Mouse (Mus musculus) hindbrain, embryonic 15.5 days (tissue): ENCODE data around the gene Gm28374. TPM values are rescaled to one million over a fixed set of nuclear protein-coding genes. Genes with fewer than 3 reads are reported as not detected.

ENCODE experiments used
- ATAC-seq: fragments of 200-750 bp; cut with Nextera tagmentation; 2 replicates; pipeline ENCODE4 v1.8.0; 2017; ENCODE audit warnings: low read depth, moderate number of reproducible peaks, moderate TSS enrichment; ENCODE audit not compliant: low FRiP score
- H3K27ac ChIP-seq: fragments of 300-500 bp; sonication (generic); replicated peaks from 2 replicates; pipeline ENCODE4 v1.5.1; 2015; ENCODE audit warnings: mild to moderate bottlenecking, inconsistent platforms
- H3K27me3 ChIP-seq: fragments of 300-500 bp; sonication (generic); 2 replicates; pipeline ENCODE4 v1.6.1; 2015; ENCODE audit warnings: control low read depth, inconsistent platforms
- H3K36me3 ChIP-seq: fragments of 300-500 bp; sonication (generic); 2 replicates; pipeline ENCODE4 v1.6.1; 2015; ENCODE audit warnings: control low read depth, inconsistent platforms
- H3K4me1 ChIP-seq: fragments of 300-500 bp; sonication (generic); replicated peaks from 2 replicates; pipeline ENCODE4 v1.6.1; 2015; ENCODE audit warnings: control low read depth, inconsistent platforms
- H3K4me2 ChIP-seq: fragments of 300-500 bp; sonication (generic); 2 replicates; pipeline ENCODE4 v1.6.1; 2015; ENCODE audit warnings: moderate library complexity, mild to moderate bottlenecking, inconsistent platforms
- H3K4me3 ChIP-seq: fragments of 300-500 bp; sonication (generic); 2 replicates; pipeline ENCODE4 v1.5.1; 2015; ENCODE audit warnings: mild to moderate bottlenecking, inconsistent platforms
- H3K9ac ChIP-seq: fragments of 300-500 bp; sonication (generic); 2 replicates; pipeline ENCODE4 v1.6.1; 2015; ENCODE audit warnings: inconsistent platforms
- H3K9me3 ChIP-seq: fragments of 300-500 bp; sonication (generic); 2 replicates; pipeline ENCODE4 v1.6.1; 2016; ENCODE audit warnings: control low read depth, inconsistent platforms
- WGBS: fragments of 180-500 bp; shearing (Covaris S2); methylation state at CpG from one replicate; pipeline ENCODE4 v1.1.7; 2015; 5-methylcytosine and 5-hydroxymethylcytosine counted together
- polyA plus RNA-seq: library from polyadenylated mRNA; unstranded; fragments of >200 nt; fragmentation: Nextera tagmentation; extraction: Ambion mirVana; gene quantifications from 2 replicates; pipeline ENCODE4 v1.2.1, GENCODE M21; 2015

Gm28374 gene
- polyA plus RNA-seq, 1 experiment from 2014 or later = 1.4 TPM

DNA sequence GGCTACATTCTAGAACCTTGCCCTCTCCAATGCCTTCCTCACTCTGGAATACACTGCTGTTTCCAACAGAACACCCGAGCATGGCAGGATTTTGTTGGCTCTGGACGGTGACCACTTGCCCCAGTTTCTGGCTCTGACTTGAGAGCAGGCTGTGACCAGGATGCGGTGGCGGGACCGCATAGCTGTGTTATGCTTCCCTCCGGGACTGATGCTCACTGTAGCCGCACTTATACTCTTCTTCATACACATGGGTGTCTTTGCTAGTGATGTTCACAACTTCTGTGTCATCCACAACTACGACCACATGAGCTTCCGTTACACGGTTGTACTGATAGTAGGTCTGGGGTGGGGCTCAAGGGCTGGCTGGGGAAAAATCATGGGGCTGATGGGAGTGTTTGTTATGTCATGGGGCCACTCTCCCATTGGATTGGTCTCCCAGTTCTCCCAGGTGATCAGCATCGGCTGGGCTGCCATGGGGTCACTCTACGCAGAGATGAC lies 2.0 kb downstream of the Gm28374 start, which contains the start of gene Tmem262:
Tmem262 (plus strand) TSS at position 51 of the 498 bp plus-strand sequence.
- Histone ChIP-seq H3K27ac (no peak within 1 kb of the TSS), H3K4me3 (no peak within 1 kb of the TSS), H3K4me1 (peaks cover 35% of the 10 kb centered on the region), H3K4me2 (no peak within 1 kb of the TSS), H3K27me3 (no peaks in the 10 kb centered on the region), H3K9me3 (no peaks in the 10 kb centered on the region), H3K9ac (no peak within 1 kb of the TSS), H3K36me3 (peaks cover 30% of the 10 kb centered on the region)
- no peak for ATAC-seq
- WGBS = 93% methylated on average over 12 of the region's 12 CpGs

DNA sequence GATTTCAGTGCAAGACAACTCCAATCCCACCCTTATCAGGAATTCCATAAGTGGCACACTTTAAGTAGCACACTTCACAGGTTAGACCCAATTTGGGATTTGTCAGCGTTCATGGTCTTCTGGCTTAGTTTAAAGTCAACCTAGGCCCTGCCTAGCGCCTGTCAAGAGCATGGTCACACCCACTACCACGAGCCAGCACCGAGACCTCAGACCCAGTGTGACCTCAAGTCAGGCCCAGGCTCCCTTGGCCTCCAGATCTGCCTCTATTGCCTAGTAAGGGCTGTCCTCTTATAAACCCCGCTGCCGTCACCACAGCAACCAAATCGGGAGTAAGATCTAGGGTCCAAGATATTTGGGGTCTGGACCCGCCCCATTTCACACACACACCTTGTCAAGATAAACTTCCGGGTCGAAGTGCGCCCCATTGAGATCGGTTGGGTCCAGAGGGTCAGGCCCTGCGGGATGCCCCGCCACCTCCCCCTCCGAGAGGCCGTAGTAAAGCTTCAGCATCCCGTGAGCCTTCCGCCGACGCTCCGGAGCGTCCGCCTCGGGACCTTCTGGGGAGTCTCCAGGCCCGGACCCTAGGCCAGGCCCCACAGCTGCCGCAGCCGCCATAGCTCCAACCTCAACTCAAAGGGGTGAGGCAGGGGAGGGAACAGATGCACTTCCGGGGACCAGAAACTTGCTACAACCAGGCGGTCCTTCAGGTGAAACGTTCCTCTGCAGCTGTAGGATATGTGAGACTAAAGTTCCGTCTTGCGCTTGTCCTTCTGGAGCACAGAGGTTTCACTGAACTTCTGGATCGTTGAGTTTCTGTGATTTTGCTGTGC lies 5.3 kb downstream of the Gm28374 start, which contains the start of gene Vps51:
Vps51 (minus strand) TSS at position 668 of the 830 bp plus-strand sequence.
- H3K36me3 ChIP-seq = peaks cover 26% of the 10 kb centered on the region
- peak within 1 kb of the TSS; percentile 89 for H3K27ac ChIP-seq
- no peaks in the 10 kb centered on the region for H3K27me3 ChIP-seq
- ATAC-seq = peak; percentile 90
- peaks cover 20% of the 10 kb centered on the region for H3K4me1 ChIP-seq
- peak within 1 kb of the TSS; percentile 72 for H3K9ac ChIP-seq
- under 1% methylated on average over 33 of the region's 33 CpGs for WGBS
- H3K9me3 ChIP-seq = no peaks in the 10 kb centered on the region
- H3K4me2 ChIP-seq = peak within 1 kb of the TSS; percentile 90
- peak within 1 kb of the TSS; percentile 82 for H3K4me3 ChIP-seq

DNA sequence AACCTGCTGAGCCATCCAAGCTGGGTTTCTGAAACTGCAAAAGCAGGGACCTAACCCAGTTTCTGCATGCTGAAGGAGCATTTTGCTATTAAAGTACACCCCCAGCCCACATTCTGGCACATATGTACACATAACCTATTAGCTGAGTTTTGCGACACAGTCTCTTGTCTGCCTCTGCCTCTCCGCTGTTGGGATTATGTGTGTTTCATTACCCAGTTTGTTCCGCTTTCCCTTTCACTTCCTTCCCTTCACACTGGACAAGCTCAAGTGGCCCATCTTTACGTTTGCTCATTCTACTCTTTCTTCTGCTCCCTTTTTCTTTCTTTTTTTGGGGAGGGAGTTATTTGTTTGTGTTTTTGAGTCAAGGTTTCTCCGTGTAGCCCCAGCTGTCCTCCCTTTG lies 8.2 kb downstream of the Gm28374 start:
- Histone ChIP-seq H3K9ac (no peak overlapping the region), H3K4me1 (peaks cover 20% of the 10 kb centered on the region)
- ATAC-seq = no peak

DNA sequence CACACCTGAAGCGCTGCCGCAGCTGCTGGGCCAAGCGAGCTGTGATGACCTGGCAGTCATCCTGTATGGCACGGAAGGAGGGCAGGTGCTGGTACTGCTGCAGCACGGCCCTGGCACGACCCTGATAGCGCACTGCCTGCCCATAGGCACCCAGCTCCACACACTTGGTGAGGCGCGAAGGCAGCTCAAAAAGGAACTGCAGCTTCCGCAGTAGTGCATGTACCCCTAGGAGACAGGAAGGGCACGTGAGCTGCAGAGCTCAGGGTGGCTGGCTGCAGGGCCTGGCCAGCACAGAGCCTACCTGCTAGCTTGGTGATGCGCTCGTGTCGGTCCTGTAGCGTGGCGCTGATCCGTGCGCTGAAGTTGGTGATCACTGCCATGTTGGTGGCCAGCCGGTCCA lies 10.8 kb downstream of the Gm28374 start:
- 94% methylated on average over 19 of the region's 19 CpGs for WGBS
- no peak overlapping the region for H3K4me2 ChIP-seq

More for the DNA sequence above, 8.2 kb downstream of the Gm28374 start:
- Histone ChIP-seq H3K9me3 (no peaks in the 10 kb centered on the region), H3K27ac (no peak overlapping the region), H3K4me2 (no peak overlapping the region), H3K36me3 (peaks cover 29% of the 10 kb centered on the region), H3K4me3 (no peak overlapping the region), H3K27me3 (no peaks in the 10 kb centered on the region)
- WGBS = 93% methylated on average over 5 of the region's 5 CpGs

DNA sequence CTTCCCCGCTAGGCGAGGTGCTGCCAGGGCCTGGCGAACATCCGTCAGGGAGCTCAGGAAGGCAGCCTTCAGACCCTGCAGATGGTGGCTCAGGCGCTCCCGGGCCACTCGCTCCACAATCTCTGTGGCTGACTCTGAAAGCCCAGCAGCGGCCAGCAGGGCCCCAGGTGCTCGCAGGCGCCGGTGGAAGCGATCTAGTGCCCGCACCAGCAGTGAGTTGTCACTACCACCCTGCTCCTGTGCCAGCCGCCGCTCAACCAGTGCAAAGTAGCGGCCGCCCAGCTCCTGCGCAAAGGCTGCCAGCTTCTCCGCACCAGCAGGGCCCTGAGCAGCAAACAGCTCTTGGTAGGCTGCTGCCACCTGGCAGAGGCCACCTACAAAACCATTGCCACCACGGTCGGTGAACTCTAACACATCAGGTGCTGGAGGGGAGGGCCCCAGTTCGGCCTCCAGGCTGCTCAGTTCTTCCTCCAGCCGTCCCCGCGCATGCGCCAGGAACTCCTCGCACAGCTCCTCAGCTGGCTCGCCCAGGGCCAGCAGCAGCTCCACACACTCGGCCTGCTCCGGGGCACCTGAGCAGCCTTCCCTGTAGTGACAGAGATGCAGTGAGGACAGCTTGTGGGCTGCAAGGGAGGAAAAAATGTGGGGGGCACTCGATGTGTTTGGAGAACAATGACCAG lies 11.3 kb downstream of the Gm28374 start:
- ATAC-seq = no peak
- Histone ChIP-seq H3K4me3 (no peak overlapping the region), H3K4me1 (peaks cover 28% of the 10 kb centered on the region), H3K9me3 (no peaks in the 10 kb centered on the region), H3K4me2 (no peak overlapping the region), H3K27me3 (no peaks in the 10 kb centered on the region), H3K36me3 (peaks cover 29% of the 10 kb centered on the region), H3K27ac (no peak overlapping the region), H3K9ac (no peak overlapping the region)
- 92% methylated on average over 31 of the region's 31 CpGs for WGBS

More for the DNA sequence above, 10.8 kb downstream of the Gm28374 start:
- Histone ChIP-seq H3K27me3 (no peaks in the 10 kb centered on the region), H3K27ac (no peak overlapping the region), H3K4me3 (no peak overlapping the region), H3K9ac (no peak overlapping the region), H3K36me3 (peaks cover 29% of the 10 kb centered on the region), H3K9me3 (no peaks in the 10 kb centered on the region), H3K4me1 (peaks cover 27% of the 10 kb centered on the region)
- ATAC-seq = no peak

DNA sequence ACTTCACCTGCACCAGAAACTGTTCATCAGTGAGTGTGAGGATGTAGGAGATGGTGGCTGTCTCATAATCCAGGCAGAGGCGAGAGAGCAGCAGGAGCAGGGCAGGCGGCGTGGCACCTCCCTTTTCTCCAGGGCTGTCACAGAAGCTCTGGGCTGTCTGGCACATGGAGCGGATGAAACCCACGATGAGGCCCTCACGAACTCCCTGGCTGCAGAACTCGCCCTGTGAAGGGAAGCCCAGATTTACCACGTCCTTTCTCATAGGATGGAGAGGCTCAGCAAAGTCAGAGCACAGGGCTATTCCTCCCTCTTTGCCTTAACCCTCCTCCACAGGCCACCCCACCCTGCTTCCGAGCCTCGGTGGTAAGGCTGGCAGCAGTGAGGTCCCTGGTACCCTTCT lies 12.2 kb downstream of the Gm28374 start:
- Histone ChIP-seq H3K4me3 (no peak overlapping the region), H3K9me3 (no peaks in the 10 kb centered on the region), H3K4me1 (peaks cover 31% of the 10 kb centered on the region), H3K27me3 (no peaks in the 10 kb centered on the region), H3K36me3 (peaks cover 29% of the 10 kb centered on the region), H3K4me2 (no peak overlapping the region), H3K27ac (no peak overlapping the region), H3K9ac (no peak overlapping the region)
- ATAC-seq = no peak
- WGBS = 90% methylated on average over 10 of the region's 10 CpGs

DNA sequence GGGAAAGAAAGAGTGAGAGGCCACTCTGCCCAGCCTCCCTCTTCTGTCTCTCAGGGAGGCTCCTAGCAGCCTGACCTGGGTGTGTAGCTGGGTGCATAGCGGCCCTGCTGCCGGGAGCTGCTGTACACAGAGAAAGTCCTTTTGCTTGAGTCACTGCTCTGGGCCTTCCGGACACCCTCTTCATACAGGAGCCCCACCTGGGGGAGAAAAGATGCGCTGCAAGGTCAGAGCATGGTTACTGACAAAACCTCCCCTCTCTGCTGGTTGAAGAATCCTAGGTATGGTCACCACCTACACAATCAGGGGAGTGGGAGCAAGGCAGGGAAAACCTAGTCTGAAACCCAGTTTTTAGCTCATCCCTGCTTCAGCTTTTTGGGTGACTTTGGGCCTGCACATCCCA lies 13.1 kb downstream of the Gm28374 start:
- peaks cover 29% of the 10 kb centered on the region for H3K36me3 ChIP-seq
- no peak overlapping the region for H3K4me2 ChIP-seq
- no peaks in the 10 kb centered on the region for H3K9me3 ChIP-seq
- no peak overlapping the region for H3K9ac ChIP-seq
- ATAC-seq = no peak
- 90% methylated on average over 4 of the region's 4 CpGs for WGBS
- no peak overlapping the region for H3K4me3 ChIP-seq
- peaks cover 32% of the 10 kb centered on the region for H3K4me1 ChIP-seq
- no peaks in the 10 kb centered on the region for H3K27me3 ChIP-seq
- H3K27ac ChIP-seq = no peak overlapping the region

DNA sequence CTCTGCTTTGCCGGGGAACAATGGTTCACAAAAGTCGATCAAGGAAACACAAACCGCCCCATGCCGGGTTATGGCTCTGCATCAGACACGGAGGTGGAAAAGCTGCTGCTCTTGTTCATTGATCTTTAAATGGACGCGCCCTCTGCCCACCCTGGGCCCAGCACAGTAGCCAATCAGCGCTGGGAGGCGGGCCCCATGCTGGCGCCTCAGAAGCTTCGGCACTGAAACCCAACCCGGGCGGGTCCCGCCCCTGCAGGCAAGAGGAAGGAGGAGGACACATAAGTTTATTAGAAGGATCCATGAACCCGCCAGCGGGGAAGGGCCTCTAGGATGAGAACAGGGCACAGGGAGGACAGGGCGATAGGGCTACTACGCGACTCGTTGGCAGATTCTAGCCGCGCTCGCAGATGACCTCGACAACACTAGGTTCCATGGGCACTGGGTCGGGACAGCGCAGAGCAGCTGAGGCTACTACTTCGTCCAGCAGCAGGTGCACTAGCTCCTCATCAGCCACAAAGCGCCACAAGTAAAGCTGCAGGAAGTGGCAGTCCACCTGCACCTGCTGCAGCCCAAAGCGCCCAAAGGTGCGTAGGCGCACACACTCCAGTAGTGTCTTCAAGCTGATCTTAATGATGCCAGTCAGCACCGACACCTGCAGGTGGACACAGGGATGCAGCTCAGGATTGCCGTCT lies 14.2 kb downstream of the Gm28374 start, which contains the start of gene Tm7sf2:
Tm7sf2 (minus strand) TSS at position 650 of the 692 bp plus-strand sequence.
- Histone ChIP-seq H3K36me3 (peaks cover 29% of the 10 kb centered on the region), H3K27me3 (no peaks in the 10 kb centered on the region), H3K9me3 (no peaks in the 10 kb centered on the region), H3K4me1 (peaks cover 43% of the 10 kb centered on the region), H3K4me3 (peak within 1 kb of the TSS; percentile 61), H3K4me2 (peak within 1 kb of the TSS; percentile 94), H3K27ac (peak within 1 kb of the TSS; percentile 88), H3K9ac (peak within 1 kb of the TSS; percentile 84)
- 7% methylated on average over 33 of the region's 33 CpGs for WGBS
- peak; percentile 91 for ATAC-seq

DNA sequence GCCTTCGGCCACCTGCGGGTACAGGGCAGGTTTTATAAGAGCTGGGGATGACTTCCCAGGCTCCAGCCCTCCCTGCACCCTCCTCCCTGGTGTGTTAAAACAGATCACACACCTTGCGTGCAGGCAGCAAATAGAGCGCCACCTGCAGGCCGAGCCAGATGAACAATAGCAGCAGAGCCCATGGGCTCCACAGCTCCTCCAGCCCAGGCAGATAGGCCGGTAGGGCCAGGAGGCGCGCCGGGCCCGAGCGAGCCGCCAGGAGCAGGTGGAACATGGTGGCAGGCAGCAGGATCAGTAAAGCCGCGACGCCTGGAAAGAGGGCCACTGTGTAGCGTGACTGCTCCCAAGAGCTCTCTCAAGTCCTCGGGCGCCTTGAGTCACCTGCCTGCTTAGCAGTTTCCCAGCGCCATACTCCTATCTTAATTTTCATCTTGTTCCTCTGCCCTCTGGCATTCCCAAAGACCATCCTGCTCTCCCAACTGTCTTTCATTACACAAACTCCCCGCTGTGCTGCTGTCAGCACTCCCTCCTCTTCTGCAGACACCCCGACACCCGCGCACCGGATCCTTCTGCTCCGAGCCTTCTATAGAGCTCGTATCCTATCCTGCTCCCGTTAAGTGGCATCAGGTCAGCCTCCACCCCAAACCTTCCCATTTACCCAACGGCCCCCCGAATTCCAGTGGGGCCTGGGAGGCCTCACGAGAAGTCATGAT lies 14.9 kb downstream of the Gm28374 start:
- peak overlapping the region; percentile 88 for H3K27ac ChIP-seq
- H3K4me2 ChIP-seq = peak overlapping the region; percentile 94
- under 1% methylated on average over 30 of the region's 30 CpGs for WGBS
- peak; percentile 69 for ATAC-seq
- H3K36me3 ChIP-seq = peaks cover 24% of the 10 kb centered on the region
- no peaks in the 10 kb centered on the region for H3K27me3 ChIP-seq
- peak overlapping the region; percentile 61 for H3K4me3 ChIP-seq
- no peaks in the 10 kb centered on the region for H3K9me3 ChIP-seq
- peaks cover 50% of the 10 kb centered on the region for H3K4me1 ChIP-seq
- H3K9ac ChIP-seq = peak overlapping the region; percentile 84

DNA sequence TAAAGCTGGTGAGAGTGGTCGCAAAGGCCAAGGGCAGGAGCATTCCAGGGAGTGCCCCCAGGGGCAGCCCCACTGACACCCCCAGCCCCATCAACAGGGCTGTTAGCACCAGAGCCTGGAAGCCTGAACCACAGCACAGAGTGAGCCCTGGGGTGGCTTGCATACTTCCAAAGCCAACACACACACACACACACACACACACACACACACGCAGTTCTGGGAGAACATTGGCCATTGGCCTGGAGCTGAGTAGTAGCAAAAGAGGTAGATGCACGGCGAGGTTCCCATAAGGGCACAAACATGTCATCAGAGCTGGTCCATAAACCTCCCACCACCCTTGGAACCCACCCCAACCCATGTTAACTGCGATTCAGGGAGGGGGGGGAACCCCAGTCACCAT lies 15.5 kb downstream of the Gm28374 start:
- Histone ChIP-seq H3K4me2 (peak overlapping the region; percentile 94), H3K36me3 (peaks cover 23% of the 10 kb centered on the region), H3K27ac (peak overlapping the region; percentile 88), H3K4me3 (peak overlapping the region; percentile 61), H3K9ac (peak overlapping the region; percentile 84), H3K9me3 (no peaks in the 10 kb centered on the region), H3K4me1 (peaks cover 56% of the 10 kb centered on the region), H3K27me3 (no peaks in the 10 kb centered on the region)
- peak; percentile 16; the same call in 1 of the 2 replicates for ATAC-seq
- 25% methylated on average over 5 of the region's 5 CpGs for WGBS

DNA sequence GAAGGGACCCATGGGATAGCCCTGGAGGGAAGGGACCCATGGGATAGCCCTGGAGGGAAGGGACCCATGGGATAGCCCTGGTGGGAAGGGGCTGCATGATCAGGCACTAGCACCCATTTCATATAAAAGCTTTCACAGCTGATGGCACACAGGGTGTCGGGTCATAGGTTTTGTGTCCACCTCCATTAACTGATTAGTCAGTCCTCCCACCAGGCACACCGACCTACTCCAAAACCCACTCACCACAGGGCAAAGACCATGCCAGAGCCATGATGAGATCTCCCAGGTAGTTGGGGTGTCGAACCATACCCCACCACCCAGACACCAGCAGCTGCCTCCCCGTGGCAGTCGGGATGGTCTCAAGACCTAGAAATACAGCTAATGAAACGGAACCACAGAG lies 19.0 kb downstream of the Gm28374 start:
- Histone ChIP-seq H3K27me3 (no peaks in the 10 kb centered on the region), H3K4me2 (peak overlapping the region; percentile 99; the same call in 1 of the 2 replicates), H3K9ac (no peak overlapping the region), H3K36me3 (peaks cover 4% of the 10 kb centered on the region; the same call in 1 of the 2 replicates), H3K9me3 (no peaks in the 10 kb centered on the region), H3K27ac (no peak overlapping the region), H3K4me3 (no peak overlapping the region), H3K4me1 (peaks cover 65% of the 10 kb centered on the region)
- 89% methylated on average over 6 of the region's 6 CpGs for WGBS
- no peak for ATAC-seq
